Mouse (Mus musculus): ENCODE data around the gene Cblc.

DNA sequence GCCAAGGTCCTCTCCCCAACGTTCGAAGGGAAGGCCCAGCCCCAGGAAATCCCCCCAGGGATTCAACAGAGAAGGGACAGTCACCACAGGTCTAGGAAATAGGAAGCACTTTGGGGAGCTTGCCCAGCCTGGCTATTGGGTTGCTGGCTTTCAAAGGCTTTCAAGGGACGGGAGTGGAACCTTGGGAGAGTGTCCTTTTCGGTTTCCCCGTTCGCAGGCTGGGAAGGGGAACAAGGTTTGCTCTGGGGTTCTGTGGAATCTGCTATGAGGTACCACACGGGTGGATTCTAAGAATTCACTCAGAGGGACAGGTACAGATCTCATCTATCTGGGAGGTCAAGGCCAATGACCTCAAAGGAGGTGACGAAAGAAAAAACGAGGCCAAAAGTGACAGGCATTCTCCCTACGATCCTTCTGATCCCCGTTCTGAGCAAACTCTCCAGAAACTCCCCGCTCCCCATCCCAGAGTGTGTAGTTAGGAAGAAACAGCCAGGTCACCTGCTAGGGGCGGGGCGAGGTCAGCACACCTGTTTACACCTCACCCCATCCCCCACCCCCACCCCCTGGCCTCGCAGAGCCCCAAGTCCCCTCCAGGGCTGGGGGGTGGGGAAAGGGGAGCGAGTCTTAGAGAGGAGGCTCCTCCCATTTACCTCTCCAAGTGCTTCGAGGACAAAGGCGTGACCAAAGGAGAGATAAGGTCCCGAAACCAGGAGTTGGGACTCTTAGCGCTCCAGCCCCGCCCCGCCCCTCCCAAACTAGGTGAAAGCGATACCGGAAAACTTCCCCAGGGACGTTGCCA is 49.0 kb downstream of the Cblc start:
- TF ChIP-seq POLR2A (IDR thresholded peaks at IDR 0.05; ENCODE audit: control insufficient read depth, extremely low read depth, insufficient read depth, low read length, poor library complexity) (no peak), CTCF (IDR thresholded peaks at IDR 0.05; ENCODE audit: borderline replicate concordance, control insufficient read depth, extremely low read depth, insufficient read depth, low read length, poor library complexity) (no peak)

Data from thymus, adult 2 months (tissue).